Mouse (Mus musculus): Measurements from ENCODE around the gene Plcl2.
A peak's percentile ranks its signal among the peaks of the same experiment; 100 is the strongest.
"Not testable (repeated sequence)": the region's sequence is repeated elsewhere in the genome, so short reads cannot be mapped to it uniquely, and the experiment has no call there.

Plcl2 gene

GRCm38 (mm10) chr17:50678748-50679147 lies 169.5 kb downstream of the Plcl2 start:
- DNase-seq = no peak

DNA sequence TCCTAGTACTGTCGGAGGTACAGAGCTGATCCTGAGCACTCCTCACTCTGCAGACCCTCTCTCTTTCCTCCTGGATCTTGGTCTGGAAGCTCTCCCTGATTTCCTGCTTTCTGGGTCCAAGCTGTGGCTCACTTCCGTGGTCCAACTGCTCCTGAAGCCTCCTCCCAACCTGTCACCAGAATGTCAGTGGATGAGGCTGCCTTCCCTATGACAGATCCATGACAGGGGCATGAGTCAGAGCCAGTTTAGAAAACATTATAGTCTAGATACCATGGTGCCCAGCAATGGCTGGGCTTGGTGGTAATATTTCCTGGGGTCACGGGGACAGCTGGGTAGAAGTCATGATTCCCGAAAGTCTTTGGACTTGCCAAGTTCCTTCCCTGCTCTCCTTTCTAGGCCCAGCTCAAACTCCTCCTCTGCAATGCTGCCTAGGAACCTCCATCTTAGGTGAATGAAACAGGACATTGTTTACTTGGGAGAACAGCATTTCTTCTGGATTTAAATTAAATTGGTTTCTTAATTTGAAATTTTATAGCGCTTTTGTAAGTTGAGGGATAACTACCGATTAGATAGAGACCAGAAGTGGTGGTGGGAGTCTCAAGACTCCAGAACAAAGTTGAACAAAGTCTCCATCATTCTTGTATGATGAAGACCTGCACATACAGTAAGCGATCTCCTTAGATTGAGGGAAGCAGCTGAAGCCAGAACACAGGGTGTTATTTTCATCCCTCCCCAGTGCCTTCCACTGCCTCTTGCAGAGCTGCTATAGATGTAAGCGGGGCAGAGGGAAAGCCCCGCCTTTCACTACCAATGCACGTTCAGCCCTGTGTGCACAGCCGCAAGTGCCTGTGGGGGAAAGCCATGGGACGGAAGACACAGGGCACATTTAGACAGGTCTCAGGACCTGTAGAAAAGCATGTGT lies 170.7 kb downstream of the Plcl2 start:
- no peak for DNase-seq

GRCm38 (mm10) chr17:50682696-50683095 lies 173.5 kb downstream of the Plcl2 start:
- DNase-seq = no peak

- DNase-seq = peak in 1 of 2 experiments; percentile 26
These were observed 175.9 kb downstream of the Plcl2 start for GRCm38 (mm10) chr17:50684960-50685645.

- DNase-seq = no peak
These were observed 178.5 kb downstream of the Plcl2 start for GRCm38 (mm10) chr17:50687670-50688069.

- DNase-seq = no peak
These were observed 178.9 kb downstream of the Plcl2 start for GRCm38 (mm10) chr17:50688135-50688534.

DNA sequence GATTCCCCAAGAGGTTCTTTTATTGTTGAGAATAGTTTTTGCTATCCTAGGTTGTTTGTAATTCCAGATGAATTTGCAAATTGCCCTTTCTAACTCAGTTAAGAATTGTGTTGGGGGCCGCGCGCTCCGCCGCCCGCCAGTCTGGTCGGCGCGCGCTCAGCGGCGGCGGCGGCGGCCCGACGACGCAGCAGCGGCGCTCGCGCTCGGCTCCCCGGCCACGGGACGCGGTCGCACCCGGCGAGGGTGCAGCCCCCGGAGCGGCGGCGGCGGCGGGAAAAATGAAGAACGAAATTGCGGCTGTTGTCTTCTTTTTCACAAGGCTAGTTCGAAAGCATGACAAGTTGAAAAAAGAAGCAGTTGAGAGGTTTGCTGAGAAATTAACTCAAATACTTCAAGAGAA lies 189.2 kb downstream of the Plcl2 start:
- DNase-seq = not testable (repeated sequence)

- DNase-seq = no peak
These were observed 201.5 kb downstream of the Plcl2 start for GRCm38 (mm10) chr17:50710497-50711222.

DNA sequence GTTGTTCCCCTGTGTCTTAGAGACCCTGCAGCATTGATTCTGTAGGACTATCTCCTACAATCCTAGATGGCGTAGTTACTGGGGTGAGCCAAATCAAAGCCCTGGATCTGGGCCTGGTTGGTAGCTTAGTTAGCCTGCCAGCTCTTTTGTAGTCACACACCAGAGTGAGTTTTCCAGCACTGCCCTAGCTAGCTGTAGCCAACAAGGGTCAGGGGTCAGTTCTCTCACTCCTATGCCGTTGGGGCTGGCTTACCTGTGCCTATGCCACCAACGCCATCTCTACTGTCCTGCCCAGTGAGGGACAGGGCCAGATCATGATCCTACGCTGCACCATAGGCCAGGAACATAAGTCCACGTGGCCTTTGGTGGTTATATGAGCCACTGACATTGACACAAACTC lies 208.4 kb downstream of the Plcl2 start:
- DNase-seq = no peak

GRCm38 (mm10) chr17:50724376-50724775 lies 215.2 kb downstream of the Plcl2 start:
- no peak for DNase-seq

DNA sequence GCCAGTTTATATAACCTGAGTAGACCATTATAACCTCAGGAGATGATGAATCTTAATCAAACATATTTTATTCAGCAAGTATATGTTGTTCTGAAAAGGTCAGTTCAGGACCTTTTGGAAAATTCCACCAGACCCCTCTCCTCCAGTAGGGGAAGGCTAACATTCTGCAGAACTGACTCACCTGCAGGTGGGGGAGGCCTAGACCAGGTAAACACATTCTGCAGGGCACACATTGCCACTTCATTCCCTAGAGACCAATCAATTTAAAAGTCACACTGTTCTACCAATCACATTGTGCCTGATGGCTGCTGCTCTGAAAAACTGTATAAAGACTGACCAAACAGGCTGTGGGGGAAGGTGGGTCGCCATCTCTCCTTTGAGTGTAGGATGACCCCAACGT lies 217.1 kb downstream of the Plcl2 start:
- DNase-seq = no peak

DNA sequence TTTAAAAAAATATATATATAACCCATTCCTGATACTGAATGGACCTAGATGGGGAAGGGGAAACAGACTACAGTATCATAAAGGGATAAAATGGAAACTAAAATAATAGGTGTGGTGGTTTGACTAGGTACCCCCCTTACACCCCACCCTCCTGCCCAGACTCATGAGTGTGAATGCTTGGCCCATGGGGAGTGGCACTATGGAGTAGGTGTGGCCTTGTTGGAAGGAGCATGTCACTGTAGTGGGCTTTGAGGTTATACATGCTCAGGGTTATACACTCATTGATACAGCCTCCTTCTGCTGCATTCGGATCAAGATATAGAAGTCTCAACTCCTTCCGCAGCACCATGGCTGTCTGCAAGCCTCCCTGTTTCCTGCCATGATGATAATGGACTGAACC lies 219.8 kb downstream of the Plcl2 start:
- DNase-seq = no peak

- peak in 1 of 2 experiments; percentile 12 for DNase-seq
These were observed 220.4 kb downstream of the Plcl2 start for GRCm38 (mm10) chr17:50729577-50729976.

GRCm38 (mm10) chr17:50730896-50731295 lies 221.7 kb downstream of the Plcl2 start:
- DNase-seq = no peak

GRCm38 (mm10) chr17:50731876-50732275 lies 222.7 kb downstream of the Plcl2 start:
- DNase-seq = peak in 1 of 2 experiments; percentile 14

DNA sequence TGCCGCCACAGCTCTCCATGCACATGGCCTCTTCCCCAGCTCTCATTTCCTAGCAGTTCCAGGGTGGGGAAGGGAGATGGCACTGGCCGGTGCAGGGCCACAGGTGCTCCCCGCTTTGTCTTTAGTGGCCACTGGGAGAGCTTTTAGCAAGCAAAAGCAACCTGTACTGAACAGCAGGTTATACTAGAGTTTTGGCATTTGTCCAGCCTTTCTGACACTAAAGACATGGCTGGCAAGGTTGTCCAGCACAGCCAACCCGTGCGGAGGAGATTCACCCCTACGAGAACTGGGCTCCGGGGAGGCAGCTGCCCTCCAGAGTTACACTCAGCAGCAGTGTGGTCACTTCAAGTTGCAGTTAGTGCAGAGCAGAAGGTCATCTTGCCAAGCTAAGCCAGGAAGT lies 224.2 kb downstream of the Plcl2 start:
- no peak for DNase-seq

DNA sequence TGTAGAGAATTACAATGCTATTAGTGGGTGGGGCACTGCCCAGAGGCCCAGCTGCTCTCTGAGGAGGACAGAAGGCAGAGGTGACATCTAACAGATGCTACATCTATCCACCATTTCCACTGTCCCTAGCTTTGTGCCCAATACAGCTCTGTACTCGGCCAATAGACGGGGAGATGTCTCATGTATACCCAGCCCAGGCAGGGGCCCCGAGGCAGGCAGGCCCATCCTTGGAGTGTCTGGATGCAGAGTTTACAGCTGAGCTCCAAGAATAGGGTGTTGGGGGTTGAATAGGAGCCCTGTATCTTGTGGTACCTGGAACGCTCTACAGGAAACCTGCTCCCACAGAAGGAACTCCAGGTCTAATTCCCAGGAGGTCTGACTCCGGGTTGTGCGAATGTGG lies 225.6 kb downstream of the Plcl2 start:
- no peak for DNase-seq

DNA sequence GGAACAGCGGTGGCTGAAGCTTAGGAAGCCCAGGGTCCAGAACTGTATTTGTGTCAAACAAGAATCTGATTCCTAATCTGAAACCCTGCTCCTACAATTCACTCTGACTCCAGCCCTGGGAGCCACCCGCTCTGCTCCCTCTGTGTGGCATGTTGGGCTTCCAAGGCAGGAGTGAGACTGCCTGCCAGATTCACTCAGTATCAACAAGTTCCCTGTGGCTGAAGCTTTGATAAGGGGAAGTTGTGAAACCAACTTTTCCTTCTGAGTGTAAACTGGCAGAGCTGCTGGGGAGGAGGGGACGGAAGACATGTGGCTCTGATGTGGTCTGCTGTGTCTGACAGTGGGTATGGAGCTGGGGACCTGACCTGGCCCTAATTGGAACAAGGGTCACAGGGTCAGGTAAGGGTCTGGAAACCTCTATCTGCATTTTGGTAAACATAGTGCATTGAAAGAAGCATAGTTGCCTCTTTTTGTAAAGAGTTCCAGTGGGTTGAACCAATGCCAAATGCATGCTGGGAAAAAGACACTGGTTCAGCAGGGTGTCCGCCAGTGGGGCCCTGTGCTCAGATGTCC lies 226.3 kb downstream of the Plcl2 start:
- peak; percentile 22 to 42 for DNase-seq

GRCm38 (mm10) chr17:50735955-50736533 lies 226.8 kb downstream of the Plcl2 start:
- DNase-seq = peak; percentile 23 to 50

- no peak for DNase-seq
These were observed 227.9 kb downstream of the Plcl2 start for GRCm38 (mm10) chr17:50737068-50737467.

Data from lung, postnatal 4 days (tissue).